Mouse (Mus musculus) natural killer cell, adult 2 months (primary cell): Measurements from ENCODE around the gene Ankrd44.

Source experiments
- DNase-seq, 2 experiments: peaks; one replicate each; pipeline ENCODE4 v3.0.0; 2022; ENCODE audit warnings: low spot score in 2 of 2

Gene Ankrd44

GRCm38 (mm10) chr1:54707036-54707887 lies 218.9 kb downstream of the Ankrd44 start:
- DNase-seq, result no peak

- DNase-seq, result no peak
Measured at GRCm38 (mm10) chr1:54706621-54707020, 219.6 kb downstream of the Ankrd44 start.

GRCm38 (mm10) chr1:54703466-54703865 lies 222.7 kb downstream of the Ankrd44 start:
- DNase-seq, result no peak

GRCm38 (mm10) chr1:54702918-54703317 lies 223.3 kb downstream of the Ankrd44 start:
- DNase-seq, result no peak

GRCm38 (mm10) chr1:54695396-54695795 lies 230.8 kb downstream of the Ankrd44 start:
- no peak for DNase-seq

- no peak for DNase-seq
Measured at GRCm38 (mm10) chr1:54691824-54692223, 234.4 kb downstream of the Ankrd44 start.

GRCm38 (mm10) chr1:54690291-54690965 lies 235.8 kb downstream of the Ankrd44 start:
- no peak for DNase-seq

- DNase-seq, result no peak
Measured at GRCm38 (mm10) chr1:54688441-54688840, 237.7 kb downstream of the Ankrd44 start.

- no peak for DNase-seq
Measured at GRCm38 (mm10) chr1:54684316-54684715, 241.9 kb downstream of the Ankrd44 start.

GRCm38 (mm10) chr1:54679556-54679955 lies 246.6 kb downstream of the Ankrd44 start:
- no peak for DNase-seq

GRCm38 (mm10) chr1:54678037-54678436 lies 248.2 kb downstream of the Ankrd44 start:
- DNase-seq, result no peak

GRCm38 (mm10) chr1:54675478-54675877 lies 250.7 kb downstream of the Ankrd44 start:
- no peak for DNase-seq

- DNase-seq, result no peak
Measured at GRCm38 (mm10) chr1:54667991-54668390, 258.2 kb downstream of the Ankrd44 start.

- DNase-seq, result peak; percentile 34 to 43
Measured at GRCm38 (mm10) chr1:54665582-54666405, 260.4 kb downstream of the Ankrd44 start.

- no peak for DNase-seq
Measured at GRCm38 (mm10) chr1:54665095-54665494, 261.1 kb downstream of the Ankrd44 start.

- DNase-seq, result peak; percentile 72 to 88
Measured at GRCm38 (mm10) chr1:54660674-54661073, 265.5 kb downstream of the Ankrd44 start.

GRCm38 (mm10) chr1:54658558-54658957 lies 267.6 kb downstream of the Ankrd44 start:
- no peak for DNase-seq

GRCm38 (mm10) chr1:54648237-54648636 lies 277.9 kb downstream of the Ankrd44 start:
- no peak for DNase-seq

GRCm38 (mm10) chr1:54647335-54647745 lies 278.8 kb downstream of the Ankrd44 start:
- DNase-seq, result peak; percentile 14 to 25

- no peak for DNase-seq
Measured at GRCm38 (mm10) chr1:54640184-54640795, 285.9 kb downstream of the Ankrd44 start.

GRCm38 (mm10) chr1:54639506-54640078 lies 286.6 kb downstream of the Ankrd44 start:
- no peak for DNase-seq
